Mouse (Mus musculus) hindbrain, embryonic 11.5 days (tissue): ENCODE data around the gene Sdccag8. TPM values are rescaled to one million over a fixed set of nuclear protein-coding genes. Genes with fewer than 3 reads are reported as not detected.
"Not testable (repeated sequence)": the region's sequence is repeated elsewhere in the genome, so short reads cannot be mapped to it uniquely, and the experiment has no call there.

Experiments used
- ATAC-seq: fragments of 200-750 bp; cut with Nextera tagmentation; 2 replicates; pipeline ENCODE4 v1.8.0; 2017; ENCODE audit warnings: mild to moderate bottlenecking, moderate TSS enrichment, moderate library complexity; ENCODE audit not compliant: low FRiP score
- DNase-seq: peaks from one replicate; pipeline ENCODE4 v3.0.0-alpha.2; 2015; ENCODE audit warnings: low spot score
- H3K27ac ChIP-seq: fragments of 300-500 bp; sonication (generic); 2 replicates; pipeline ENCODE4 v1.5.1; 2014; ENCODE audit warnings: mild to moderate bottlenecking, low read depth, low read length
- H3K27me3 ChIP-seq: fragments of 300-500 bp; sonication (generic); 2 replicates; pipeline ENCODE4 v1.6.1; 2014; ENCODE audit warnings: mild to moderate bottlenecking, low read length, moderate library complexity, mixed read lengths; ENCODE audit not compliant: control insufficient read depth, insufficient read depth
- H3K36me3 ChIP-seq: fragments of 300-500 bp; sonication (generic); 2 replicates; pipeline ENCODE4 v1.6.1; 2014; ENCODE audit warnings: mild to moderate bottlenecking, low read length, moderate library complexity, mixed read lengths; ENCODE audit not compliant: control insufficient read depth, insufficient read depth
- H3K4me1 ChIP-seq: fragments of 300-500 bp; sonication (generic); replicated peaks from 2 replicates; pipeline ENCODE4 v1.6.1; 2014; ENCODE audit warnings: low read length, mixed read lengths; ENCODE audit not compliant: control insufficient read depth, insufficient read depth
- H3K4me2 ChIP-seq: fragments of 300-500 bp; sonication (generic); replicated peaks from 2 replicates; pipeline ENCODE4 v1.6.1; 2014; ENCODE audit warnings: mild to moderate bottlenecking, low read depth, low read length
- H3K4me3 ChIP-seq: fragments of 300-500 bp; sonication (generic); 2 replicates; pipeline ENCODE4 v1.5.1; 2014; ENCODE audit warnings: low read depth, low read length
- H3K9ac ChIP-seq: fragments of 300-500 bp; sonication (generic); 2 replicates; pipeline ENCODE4 v1.6.1; 2014; ENCODE audit warnings: low read depth, low read length
- H3K9me3 ChIP-seq: fragments of 300-500 bp; sonication (generic); 2 replicates; pipeline ENCODE4 v1.6.1; 2016; ENCODE audit warnings: low read length; ENCODE audit not compliant: control insufficient read depth
- WGBS: fragments of 180-500 bp; shearing (Covaris S2); extraction: QIAGEN DNeasy Blood & Tissue Kit; methylation state at CpG from one replicate; pipeline ENCODE4 v1.1.7; 2014; 5-methylcytosine and 5-hydroxymethylcytosine counted together
- polyA plus RNA-seq: library from polyadenylated mRNA; unstranded; fragments of >200 nt; fragmentation: Nextera tagmentation; extraction: Ambion mirVana; gene quantifications from 2 replicates; pipeline ENCODE4 v1.2.1, GENCODE M21; 2014

The Sdccag8 gene
- polyA plus RNA-seq, 1 experiment from 2014 or later = 23.9 TPM

DNA sequence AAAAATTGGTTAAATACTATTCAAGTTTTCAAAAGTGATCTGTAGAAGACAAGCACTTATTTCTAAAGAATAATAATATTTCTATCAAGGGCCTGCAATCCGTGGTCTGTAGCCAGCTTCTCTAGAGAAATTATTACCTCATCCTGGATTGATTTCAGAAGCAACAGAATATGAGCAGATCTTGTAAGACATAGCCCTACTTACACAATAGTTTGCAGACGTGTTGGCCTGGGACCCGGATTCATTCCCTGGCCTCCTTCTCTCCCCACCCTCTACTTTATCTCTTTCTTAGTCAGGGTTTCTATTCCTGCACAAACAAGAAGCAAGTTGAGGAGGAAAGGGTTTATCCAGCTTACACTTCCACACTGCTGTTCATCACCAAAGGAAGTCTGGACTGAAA, 19.5 kb downstream of the Sdccag8 start:
- H3K36me3 ChIP-seq = no peaks in the 10 kb centered on the region
- no peak overlapping the region for H3K27ac ChIP-seq
- no peak for ATAC-seq
- peaks cover 3% of the 10 kb centered on the region for H3K4me1 ChIP-seq
- H3K4me3 ChIP-seq = no peak overlapping the region
- H3K4me2 ChIP-seq = no peak overlapping the region
- no peaks in the 10 kb centered on the region for H3K9me3 ChIP-seq
- DNase-seq = no peak
- 90% methylated on average over 3 of the region's 3 CpGs for WGBS
- H3K27me3 ChIP-seq = no peaks in the 10 kb centered on the region; the same call in 1 of the 2 replicates
- H3K9ac ChIP-seq = no peak overlapping the region

DNA sequence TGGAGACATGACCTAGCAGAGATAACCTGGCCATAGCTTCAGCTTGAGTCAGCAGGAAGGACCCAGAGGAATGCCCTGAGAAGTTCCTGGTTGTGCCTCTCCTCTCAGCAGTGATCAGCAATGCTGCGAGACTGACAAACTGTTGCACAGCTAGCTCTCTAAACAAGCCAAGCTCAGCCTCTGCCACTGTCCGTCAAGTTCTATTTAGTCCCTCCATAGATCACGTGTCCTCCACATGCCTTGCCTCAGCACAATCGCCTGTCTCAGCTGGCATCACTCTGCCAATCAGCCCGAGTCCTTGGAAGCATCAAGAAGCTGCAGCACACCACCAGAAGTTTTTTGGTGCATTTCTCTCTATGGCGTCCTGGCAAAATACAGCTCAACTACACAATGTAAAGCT, 20.4 kb downstream of the Sdccag8 start:
- Histone ChIP-seq H3K4me1 (peaks cover 3% of the 10 kb centered on the region), H3K9me3 (no peaks in the 10 kb centered on the region), H3K36me3 (no peaks in the 10 kb centered on the region), H3K4me2 (no peak overlapping the region), H3K27ac (no peak overlapping the region), H3K4me3 (no peak overlapping the region; the same call in 1 of the 2 replicates), H3K27me3 (no peaks in the 10 kb centered on the region; the same call in 1 of the 2 replicates), H3K9ac (no peak overlapping the region)
- DNase-seq (peak; percentile 12), ATAC-seq (peak; percentile 51; the same call in 1 of the 2 replicates)
- WGBS = 56% methylated on average over 6 of the region's 6 CpGs

- DNase-seq (peak; percentile 42), ATAC-seq (peak; percentile 54)
- H3K4me3 ChIP-seq = peak overlapping the region; percentile 30
- H3K9ac ChIP-seq = peak overlapping the region; percentile 43; the same call in 1 of the 2 replicates
- H3K4me2 ChIP-seq = peak overlapping the region; percentile 62
- peaks cover 3% of the 10 kb centered on the region for H3K4me1 ChIP-seq
- 2% methylated on average over 41 of the region's 41 CpGs for WGBS
- no peak overlapping the region for H3K27ac ChIP-seq
- no peaks in the 10 kb centered on the region; the same call in 1 of the 2 replicates for H3K27me3 ChIP-seq
- H3K36me3 ChIP-seq = no peaks in the 10 kb centered on the region
- no peaks in the 10 kb centered on the region for H3K9me3 ChIP-seq
These were observed 21.2 kb downstream of the Sdccag8 start for GRCm38 (mm10) chr1:176835501-176836294.

GRCm38 (mm10) chr1:176836562-176836961, 22.1 kb downstream of the Sdccag8 start:
- H3K9ac ChIP-seq, H3K27me3 ChIP-seq, DNase-seq, H3K36me3 ChIP-seq, ATAC-seq, H3K4me1 ChIP-seq, H3K27ac ChIP-seq, H3K4me2 ChIP-seq, H3K4me3 ChIP-seq, H3K9me3 ChIP-seq: not testable (repeated sequence)
- WGBS = 79% methylated on average over 7 of the region's 7 CpGs

DNA sequence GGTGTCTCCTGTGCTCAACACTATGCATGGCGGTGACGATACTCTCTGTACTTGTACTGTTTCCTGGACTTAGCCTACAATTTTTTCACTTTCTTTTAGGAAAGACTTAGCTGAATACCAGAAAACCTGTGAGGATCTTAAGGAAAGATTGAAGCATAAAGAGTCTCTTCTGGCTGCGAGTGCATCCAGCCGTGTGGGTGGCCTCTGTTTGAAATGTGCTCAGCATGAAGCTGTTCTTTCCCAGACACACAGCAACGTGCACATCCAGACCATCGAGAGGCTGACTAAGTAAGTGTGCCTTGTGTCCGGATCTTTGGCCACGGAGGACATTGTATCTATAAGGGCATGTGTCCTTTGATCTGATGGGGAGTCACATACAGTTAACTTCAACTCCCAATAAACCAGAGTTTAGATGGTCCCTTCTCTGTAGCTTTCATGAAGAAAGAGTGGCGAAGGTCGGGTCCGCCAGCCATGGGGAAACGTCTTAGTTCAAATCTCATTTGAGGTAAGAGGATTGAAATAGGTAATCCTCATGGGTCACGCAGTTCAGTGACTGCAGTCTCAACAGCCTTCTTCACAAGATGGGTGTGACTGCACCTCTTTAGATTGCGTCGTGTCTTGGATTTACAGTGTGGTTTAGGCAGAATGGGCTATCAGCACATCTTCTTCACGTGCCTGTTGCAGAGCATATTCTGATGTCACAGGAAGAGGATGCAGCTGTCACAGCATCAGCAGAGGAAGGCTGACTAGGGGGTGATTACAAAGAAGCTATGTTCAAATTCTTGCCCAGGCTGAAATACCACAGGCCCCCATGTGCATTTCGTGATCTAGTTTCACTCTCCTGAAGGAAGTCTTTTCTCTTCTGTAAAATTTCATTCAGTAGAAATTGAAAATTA, 30.9 kb downstream of the Sdccag8 start:
- Histone ChIP-seq H3K4me2 (no peak overlapping the region), H3K27me3 (no peaks in the 10 kb centered on the region), H3K4me3 (no peak overlapping the region), H3K4me1 (no peaks in the 10 kb centered on the region), H3K9me3 (no peaks in the 10 kb centered on the region), H3K36me3 (no peaks in the 10 kb centered on the region), H3K27ac (no peak overlapping the region), H3K9ac (no peak overlapping the region)
- WGBS = 76% methylated on average over 17 of the region's 17 CpGs
- no peak for ATAC-seq
- DNase-seq = no peak

DNA sequence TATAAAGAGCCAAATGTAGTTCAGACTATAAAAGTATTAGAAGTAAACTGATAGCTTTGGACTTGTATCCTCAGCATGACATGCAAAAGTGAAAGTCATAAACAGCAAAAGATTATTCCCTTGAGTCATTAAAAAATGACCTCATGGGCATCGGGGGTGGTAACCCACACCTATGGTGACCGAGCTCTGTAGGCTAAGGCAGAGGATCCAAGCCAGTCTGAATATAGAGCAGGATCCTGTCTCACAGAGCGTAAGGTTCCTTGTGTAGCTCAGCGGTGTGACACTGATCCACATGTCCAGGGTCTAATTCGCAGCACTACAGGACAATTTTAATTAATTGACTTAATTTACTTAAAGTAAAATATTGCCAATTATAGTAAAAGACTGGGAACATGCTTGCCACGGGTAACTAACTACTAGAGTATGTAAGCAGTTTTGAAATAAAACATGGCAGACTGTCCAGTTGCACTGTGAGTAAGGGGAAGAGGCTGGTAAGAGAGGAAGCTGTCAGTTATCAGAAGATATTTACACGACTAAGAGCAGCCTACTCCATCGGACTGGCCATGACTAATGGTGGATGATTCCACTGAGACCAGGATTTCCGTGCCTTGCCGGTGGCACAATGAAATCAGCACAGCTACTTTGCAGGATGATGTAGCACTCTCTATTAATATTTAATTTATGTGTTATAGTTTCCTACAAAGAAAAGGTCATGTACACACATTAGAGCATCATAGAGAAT, 32.8 kb downstream of the Sdccag8 start:
- Histone ChIP-seq H3K4me3 (no peak overlapping the region), H3K4me1 (no peaks in the 10 kb centered on the region), H3K9ac (no peak overlapping the region), H3K27ac (no peak overlapping the region), H3K4me2 (no peak overlapping the region), H3K36me3 (no peaks in the 10 kb centered on the region), H3K9me3 (no peaks in the 10 kb centered on the region), H3K27me3 (no peaks in the 10 kb centered on the region)
- 76% methylated on average over 10 of the region's 10 CpGs for WGBS
- ATAC-seq (peak; percentile 17; the same call in 1 of the 2 replicates), DNase-seq (no peak)

- Histone ChIP-seq H3K4me1 (no peaks in the 10 kb centered on the region), H3K27me3 (no peaks in the 10 kb centered on the region), H3K4me3 (no peak overlapping the region), H3K9ac (no peak overlapping the region), H3K4me2 (no peak overlapping the region), H3K27ac (no peak overlapping the region), H3K36me3 (no peaks in the 10 kb centered on the region), H3K9me3 (no peaks in the 10 kb centered on the region)
- WGBS = 80% methylated on average over 11 of the region's 11 CpGs
- no peak for DNase-seq
- no peak for ATAC-seq
These were observed 34.3 kb downstream of the Sdccag8 start for GRCm38 (mm10) chr1:176848613-176849290.

DNA sequence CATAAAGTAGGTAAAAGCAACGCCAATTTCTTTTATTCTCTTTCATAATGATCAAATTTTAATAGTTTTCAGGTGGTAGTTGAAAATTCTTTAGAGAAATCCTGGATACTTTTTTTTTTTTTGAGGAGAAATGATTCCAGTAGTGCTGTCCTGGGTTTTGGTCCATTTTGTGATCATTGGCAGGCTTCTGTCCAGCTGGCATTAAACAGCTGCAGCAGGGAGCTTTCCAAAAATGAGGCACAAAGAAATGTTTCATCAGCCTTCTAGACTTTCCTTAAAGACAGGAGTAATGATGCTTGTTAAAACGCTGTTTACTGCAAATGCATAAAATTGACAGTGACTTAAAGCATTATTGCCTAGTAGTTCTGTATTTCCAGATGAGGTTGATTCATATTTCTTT, 34.9 kb downstream of the Sdccag8 start:
- 88% methylated on average over 2 of the region's 2 CpGs for WGBS
- H3K36me3 ChIP-seq = no peaks in the 10 kb centered on the region
- H3K9me3 ChIP-seq = no peaks in the 10 kb centered on the region
- DNase-seq = no peak
- no peaks in the 10 kb centered on the region for H3K27me3 ChIP-seq
- no peak overlapping the region for H3K4me3 ChIP-seq
- H3K27ac ChIP-seq = no peak overlapping the region
- no peak for ATAC-seq
- H3K4me2 ChIP-seq = no peak overlapping the region
- no peaks in the 10 kb centered on the region for H3K4me1 ChIP-seq
- no peak overlapping the region for H3K9ac ChIP-seq
